Mouse (Mus musculus) stomach, postnatal 0 days (tissue): ENCODE results near the gene Slc6a20a. TPM values are rescaled to one million over a fixed set of nuclear protein-coding genes. Genes with fewer than 3 reads are reported as not detected.

Experiments
- ATAC-seq: fragments of 200-750 bp; cut with Nextera tagmentation; 2 replicates; pipeline ENCODE4 v1.8.0; 2017; ENCODE audit not compliant: low FRiP score, low TSS enrichment
- DNase-seq: peaks from one replicate; pipeline ENCODE4 v3.0.0-alpha.2; 2016; ENCODE audit warnings: low spot score
- H3K27ac ChIP-seq: fragments of 300-500 bp; sonication (generic); replicated peaks from 2 replicates; pipeline ENCODE4 v1.5.1; 2014; ENCODE audit warnings: mild to moderate bottlenecking, control low read depth
- H3K27me3 ChIP-seq: fragments of 300-500 bp; sonication (generic); 2 replicates; pipeline ENCODE4 v1.6.1; 2014; ENCODE audit warnings: low read length; ENCODE audit not compliant: control insufficient read depth, insufficient read depth
- H3K36me3 ChIP-seq: fragments of 300-500 bp; sonication (generic); 2 replicates; pipeline ENCODE4 v1.6.1; 2014; ENCODE audit warnings: low read length, mixed read lengths; ENCODE audit not compliant: control insufficient read depth, insufficient read depth
- H3K4me1 ChIP-seq: fragments of 300-500 bp; sonication (generic); replicated peaks from 2 replicates; pipeline ENCODE4 v1.6.1; 2014; ENCODE audit warnings: antibody characterized with exemption; ENCODE audit not compliant: control insufficient read depth, insufficient read depth
- H3K4me2 ChIP-seq: fragments of 300-500 bp; sonication (generic); replicated peaks from 2 replicates; pipeline ENCODE4 v1.6.1; 2014; ENCODE audit warnings: low read depth, mild to moderate bottlenecking, control low read depth, moderate library complexity
- H3K4me3 ChIP-seq: fragments of 300-500 bp; sonication (generic); 2 replicates; pipeline ENCODE4 v1.5.1; 2014; ENCODE audit warnings: low read depth, low read length, control low read depth
- H3K9ac ChIP-seq: fragments of 300-500 bp; sonication (generic); 2 replicates; pipeline ENCODE4 v1.6.1; 2014; ENCODE audit warnings: mild to moderate bottlenecking, low read length, control low read depth, mixed read lengths
- H3K9me3 ChIP-seq: fragments of 300-500 bp; sonication (generic); 2 replicates; pipeline ENCODE4 v1.6.1; 2016; ENCODE audit warnings: low read length; ENCODE audit not compliant: control insufficient read depth
- CTCF ChIP-seq: IDR thresholded peaks from 2 replicates; pipeline ENCODE4 v1.5.1; 2016; ENCODE audit warnings: antibody characterized with exemption, low read depth, mild to moderate bottlenecking, moderate library complexity
- EP300 ChIP-seq: optimal IDR thresholded peaks from 2 replicates; pipeline ENCODE3; 2016; ENCODE audit warnings: antibody characterized with exemption
- WGBS: fragments of 180-500 bp; shearing (Covaris S2); extraction: QIAGEN DNeasy Blood & Tissue Kit; methylation state at CpG from one replicate; pipeline ENCODE4 v1.1.7; 2014; 5-methylcytosine and 5-hydroxymethylcytosine counted together
- polyA plus RNA-seq: library from polyadenylated mRNA; unstranded; fragments of >200 nt; fragmentation: Nextera tagmentation; extraction: Ambion mirVana; gene quantifications from 2 replicates; pipeline ENCODE4 v1.2.1, GENCODE M21; 2015

The Slc6a20a gene
- polyA plus RNA-seq, 1 experiment from 2014 or later = 1.9 TPM

DNA sequence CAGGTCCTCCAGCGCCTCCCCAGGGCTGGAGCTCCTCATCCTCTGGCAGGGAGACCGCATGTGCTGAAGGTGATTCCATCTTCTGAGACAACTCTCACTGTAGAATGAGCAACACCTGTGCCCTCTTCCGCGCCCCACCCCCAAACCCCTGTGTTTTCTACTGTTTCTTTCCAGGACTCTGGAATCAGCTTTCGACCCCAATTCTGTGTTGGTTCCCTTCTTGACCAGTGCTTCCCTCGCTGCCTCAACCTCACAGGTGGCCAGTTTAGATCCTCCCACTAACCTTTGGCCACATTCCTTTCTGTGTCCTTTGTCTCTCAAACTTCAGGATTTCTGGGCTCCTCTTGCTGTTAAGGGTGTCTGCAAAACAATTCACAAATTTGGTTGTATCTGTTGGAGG, 46.4 kb downstream of the Slc6a20a start, which contains the start of gene Slc6a20b:
Slc6a20b (minus strand) TSS at position 285 of the 400 bp plus-strand sequence.
- H3K27me3 ChIP-seq = no peaks in the 10 kb centered on the region
- H3K36me3 ChIP-seq = no peaks in the 10 kb centered on the region
- no peak within 1 kb of the TSS for H3K4me2 ChIP-seq
- no peak within 1 kb of the TSS for H3K9ac ChIP-seq
- WGBS = 74% methylated on average over 6 of the region's 6 CpGs
- DNase-seq (no peak), ATAC-seq (no peak)
- H3K9me3 ChIP-seq = no peaks in the 10 kb centered on the region
- no peak within 1 kb of the TSS for H3K27ac ChIP-seq
- H3K4me1 ChIP-seq = no peaks in the 10 kb centered on the region
- no peak for TF ChIP-seq EP300
- TF ChIP-seq CTCF = no peak
- H3K4me3 ChIP-seq = no peak within 1 kb of the TSS

GRCm38 (mm10) chr9:123631666-123632065, 47.0 kb downstream of the Slc6a20a start:
- Histone ChIP-seq H3K4me1 (no peaks in the 10 kb centered on the region), H3K36me3 (no peaks in the 10 kb centered on the region), H3K4me2 (no peak overlapping the region), H3K27me3 (no peaks in the 10 kb centered on the region), H3K4me3 (no peak overlapping the region), H3K27ac (no peak overlapping the region), H3K9ac (no peak overlapping the region), H3K9me3 (no peaks in the 10 kb centered on the region)
- ATAC-seq = no peak
- no peak for DNase-seq
- TF ChIP-seq EP300 (no peak), CTCF (no peak)
- WGBS = 80% methylated on average over 3 of the region's 3 CpGs

GRCm38 (mm10) chr9:123625821-123626220, 52.9 kb downstream of the Slc6a20a start:
- H3K9me3 ChIP-seq = no peaks in the 10 kb centered on the region
- ATAC-seq (no peak), DNase-seq (no peak)
- H3K4me1 ChIP-seq = no peaks in the 10 kb centered on the region
- no peak overlapping the region for H3K4me2 ChIP-seq
- H3K27me3 ChIP-seq = no peaks in the 10 kb centered on the region
- 92% methylated on average over 9 of the region's 11 CpGs for WGBS
- no peaks in the 10 kb centered on the region for H3K36me3 ChIP-seq
- no peak overlapping the region for H3K4me3 ChIP-seq
- TF ChIP-seq CTCF (no peak), EP300 (no peak)
- no peak overlapping the region for H3K27ac ChIP-seq
- no peak overlapping the region for H3K9ac ChIP-seq

- H3K36me3 ChIP-seq = no peaks in the 10 kb centered on the region
- H3K4me2 ChIP-seq = no peak overlapping the region
- ATAC-seq (no peak), DNase-seq (no peak)
- no peaks in the 10 kb centered on the region for H3K9me3 ChIP-seq
- TF ChIP-seq EP300 = no peak
- no peak overlapping the region for H3K27ac ChIP-seq
- H3K27me3 ChIP-seq = no peaks in the 10 kb centered on the region
- H3K9ac ChIP-seq = no peak overlapping the region
- no peak overlapping the region for H3K4me3 ChIP-seq
- WGBS = 82% methylated on average over 2 of the region's 2 CpGs
- H3K4me1 ChIP-seq = no peaks in the 10 kb centered on the region
Observed at GRCm38 (mm10) chr9:123624741-123625140, 53.9 kb downstream of the Slc6a20a start.

- H3K36me3 ChIP-seq = no peaks in the 10 kb centered on the region
- 84% methylated on average over 5 of the region's 5 CpGs for whole genome bisulfite sequencing
- no peak for ATAC-seq
- H3K27ac ChIP-seq = no peak overlapping the region
- TF ChIP-seq EP300 (no peak), CTCF (no peak)
- no peaks in the 10 kb centered on the region for H3K4me1 ChIP-seq
- H3K4me3 ChIP-seq = no peak overlapping the region
- H3K27me3 ChIP-seq = no peaks in the 10 kb centered on the region
- no peak overlapping the region for H3K9ac ChIP-seq
- H3K9me3 ChIP-seq = no peaks in the 10 kb centered on the region
- DNase-seq = no peak
- no peak overlapping the region for H3K4me2 ChIP-seq
Observed at GRCm38 (mm10) chr9:123620311-123621098, 58.2 kb downstream of the Slc6a20a start.

GRCm38 (mm10) chr9:123601529-123601928, 77.2 kb downstream of the Slc6a20a start:
- ATAC-seq = no peak
- no peak overlapping the region for H3K4me3 ChIP-seq

More at GRCm38 (mm10) chr9:123601529-123601928, 77.2 kb downstream of the Slc6a20a start:
- TF ChIP-seq CTCF (no peak), EP300 (no peak)
- no peak overlapping the region for H3K27ac ChIP-seq
- H3K36me3 ChIP-seq = no peaks in the 10 kb centered on the region
- no peak for DNase-seq
- no peaks in the 10 kb centered on the region for H3K9me3 ChIP-seq
- H3K4me2 ChIP-seq = no peak overlapping the region
- H3K27me3 ChIP-seq = no peaks in the 10 kb centered on the region
- no peaks in the 10 kb centered on the region for H3K4me1 ChIP-seq
- 61% methylated on average over 1 of the region's 1 CpGs for WGBS
- no peak overlapping the region for H3K9ac ChIP-seq
